Mouse (Mus musculus) cerebellum, adult 11 months (tissue): Measurements from ENCODE around the gene Nudcd3.
A peak's percentile ranks its signal among the peaks of the same experiment; 100 is the strongest.

Experiments
- DNase-seq: peaks from one replicate; pipeline ENCODE4 v3.0.0; 2022

The Nudcd3 gene

GRCm38 (mm10) chr11:6200087-6200569 is at the start of gene Nudcd3:
Gene Nudcd3, minus strand, starts transcription at chr11:6200415.
- peak; percentile 85 for DNase-seq

- DNase-seq = no peak
These were observed 44.5 kb upstream of the Nudcd3 start for GRCm38 (mm10) chr11:6244707-6245106.

- DNase-seq = no peak
These were observed 32.8 kb upstream of the Nudcd3 start for GRCm38 (mm10) chr11:6233025-6233424.

- no peak for DNase-seq
These were observed 29.8 kb upstream of the Nudcd3 start, which contains the start of gene Npc1l1 for GRCm38 (mm10) chr11:6230012-6230411. Gene Npc1l1, minus strand, starts transcription at chr11:6230143.

GRCm38 (mm10) chr11:6224541-6225229 is 24.5 kb upstream of the Nudcd3 start:
- no peak for DNase-seq

GRCm38 (mm10) chr11:6222187-6222586 is 22.0 kb upstream of the Nudcd3 start:
- DNase-seq = no peak

GRCm38 (mm10) chr11:6219967-6220366 is 19.8 kb upstream of the Nudcd3 start:
- DNase-seq = no peak

- no peak for DNase-seq
These were observed 18.1 kb upstream of the Nudcd3 start for GRCm38 (mm10) chr11:6218189-6218896.

GRCm38 (mm10) chr11:6216834-6217233 is 16.6 kb upstream of the Nudcd3 start:
- DNase-seq = no peak

- no peak for DNase-seq
These were observed 7.9 kb upstream of the Nudcd3 start for GRCm38 (mm10) chr11:6208158-6208557.

- DNase-seq = no peak
These were observed 6.9 kb upstream of the Nudcd3 start for GRCm38 (mm10) chr11:6207090-6207489.

GRCm38 (mm10) chr11:6200570-6200969 is 355 bp upstream of the Nudcd3 start:
- no peak for DNase-seq

- no peak for DNase-seq
These were observed 667 bp downstream of the Nudcd3 start, which contains the start of gene A730071L15Rik for GRCm38 (mm10) chr11:6199410-6200086. Gene A730071L15Rik, plus strand, starts transcription at chr11:6200029.

- DNase-seq = no peak
These were observed 1.8 kb downstream of the Nudcd3 start for GRCm38 (mm10) chr11:6198449-6198848.

GRCm38 (mm10) chr11:6196780-6197179 is 3.4 kb downstream of the Nudcd3 start:
- DNase-seq = no peak

- DNase-seq = peak; percentile 95
These were observed 12.3 kb downstream of the Nudcd3 start for GRCm38 (mm10) chr11:6187878-6188277.

GRCm38 (mm10) chr11:6187399-6187798 is 12.8 kb downstream of the Nudcd3 start:
- DNase-seq = no peak

GRCm38 (mm10) chr11:6184202-6184935 is 15.8 kb downstream of the Nudcd3 start:
- no peak for DNase-seq

GRCm38 (mm10) chr11:6183246-6183645 is 17.0 kb downstream of the Nudcd3 start:
- no peak for DNase-seq

- DNase-seq = no peak
These were observed 19.3 kb downstream of the Nudcd3 start for GRCm38 (mm10) chr11:6180811-6181399.

- no peak for DNase-seq
These were observed 21.0 kb downstream of the Nudcd3 start for GRCm38 (mm10) chr11:6179194-6179593.

- no peak for DNase-seq
These were observed 21.5 kb downstream of the Nudcd3 start for GRCm38 (mm10) chr11:6178673-6179166.
